Mouse (Mus musculus) liver, postnatal 0 days (tissue): Measurements from ENCODE around the gene Tnik. TPM values are rescaled to one million over a fixed set of nuclear protein-coding genes. Genes with fewer than 3 reads are reported as not detected.

Experiments used
- ATAC-seq: fragments of 200-750 bp; cut with Nextera tagmentation; 2 replicates; pipeline ENCODE4 v1.8.0; 2017; ENCODE audit warnings: mild to moderate bottlenecking, moderate library complexity
- DNase-seq: peaks from one replicate; pipeline ENCODE4 v3.0.0-alpha.2; 2016
- H3K27ac ChIP-seq: fragments of 300-500 bp; sonication (generic); 2 replicates; pipeline ENCODE4 v1.5.1; 2014; ENCODE audit warnings: antibody characterized with exemption, moderate library complexity, mild to moderate bottlenecking, low read depth
- H3K27me3 ChIP-seq: fragments of 300-500 bp; sonication (generic); 2 replicates; pipeline ENCODE4 v1.6.1; 2014; ENCODE audit warnings: low read length, control low read depth, mixed read lengths; ENCODE audit not compliant: insufficient read depth
- H3K36me3 ChIP-seq: fragments of 300-500 bp; sonication (generic); replicated peaks from 2 replicates; pipeline ENCODE4 v1.6.1; 2014; ENCODE audit warnings: mild to moderate bottlenecking, control low read depth, low read length, moderate library complexity, mixed read lengths; ENCODE audit not compliant: insufficient read depth
- H3K4me1 ChIP-seq: fragments of 300-500 bp; sonication (generic); 2 replicates; pipeline ENCODE4 v1.6.1; 2014; ENCODE audit warnings: antibody characterized with exemption, mild to moderate bottlenecking, control low read depth; ENCODE audit not compliant: insufficient read depth
- H3K4me2 ChIP-seq: fragments of 300-500 bp; sonication (generic); 2 replicates; pipeline ENCODE4 v1.6.1; 2014; ENCODE audit warnings: low read depth, mild to moderate bottlenecking, low read length, moderate library complexity, mixed read lengths
- H3K4me3 ChIP-seq: fragments of 300-500 bp; sonication (generic); 2 replicates; pipeline ENCODE4 v1.5.1; 2014; ENCODE audit warnings: low read depth, low read length
- H3K9ac ChIP-seq: fragments of 300-500 bp; sonication (generic); replicated peaks from 2 replicates; pipeline ENCODE4 v1.6.1; 2014; ENCODE audit warnings: mild to moderate bottlenecking, moderate library complexity
- H3K9me3 ChIP-seq: fragments of 300-500 bp; sonication (generic); 2 replicates; pipeline ENCODE4 v1.6.1; 2016; ENCODE audit warnings: mild to moderate bottlenecking, control low read depth, low read length, mixed read lengths
- CTCF ChIP-seq: sonication (generic); IDR thresholded peaks from 2 replicates; pipeline ENCODE4 v1.5.1; 2016; ENCODE audit warnings: antibody characterized with exemption, low read depth
- EP300 ChIP-seq: IDR thresholded peaks from 2 replicates; pipeline ENCODE4 v1.6.1; 2016; ENCODE audit warnings: antibody characterized with exemption, low read depth, mild to moderate bottlenecking
- WGBS: fragments of 180-500 bp; shearing (Covaris S2); extraction: QIAGEN DNeasy Blood & Tissue Kit; methylation state at CpG from one replicate; pipeline ENCODE4 v1.1.7; 2014; ENCODE audit not compliant: insufficient replicate concordance; 5-methylcytosine and 5-hydroxymethylcytosine counted together
- polyA plus RNA-seq: library from polyadenylated mRNA; unstranded; fragments of >200 nt; fragmentation: Nextera tagmentation; extraction: Ambion mirVana; gene quantifications from 2 replicates; pipeline ENCODE4 v1.2.1, GENCODE M21; 2015

The Tnik gene
- polyA plus RNA-seq, 1 experiment from 2014 or later, result 1.0 TPM

DNA sequence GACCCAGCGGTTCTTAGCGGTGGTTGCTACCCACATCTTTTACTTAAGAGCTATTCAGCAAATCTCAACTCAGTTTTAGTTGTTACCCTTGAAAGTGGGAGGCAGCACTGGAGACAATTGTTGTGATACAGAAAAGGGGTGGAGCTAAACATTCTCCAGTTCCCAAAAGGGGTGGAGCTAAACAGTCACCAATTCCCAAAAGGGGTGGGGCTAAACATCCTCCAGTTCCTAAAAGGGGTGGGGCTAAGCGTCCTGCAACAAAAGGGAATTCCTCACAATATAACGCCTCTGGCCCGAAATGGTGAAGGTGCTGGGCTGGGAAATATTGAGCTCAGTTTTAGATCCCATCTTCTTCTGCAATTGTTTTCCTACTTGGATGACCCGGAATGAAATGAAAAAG lies 363.8 kb downstream of the Tnik start:
- WGBS, result 88% methylated on average over 6 of the region's 6 CpGs
- ATAC-seq, result no peak
- no peak overlapping the region for H3K9ac ChIP-seq
- no peak for DNase-seq
- H3K36me3 ChIP-seq, result no peaks in the 10 kb centered on the region
- H3K4me1 ChIP-seq, result no peaks in the 10 kb centered on the region
- H3K4me2 ChIP-seq, result no peak overlapping the region
- no peak overlapping the region for H3K4me3 ChIP-seq
- H3K9me3 ChIP-seq, result no peaks in the 10 kb centered on the region
- TF ChIP-seq CTCF (no peak), EP300 (no peak)
- no peaks in the 10 kb centered on the region for H3K27me3 ChIP-seq
- no peak overlapping the region for H3K27ac ChIP-seq

GRCm38 (mm10) chr3:28636778-28637177 lies 373.8 kb downstream of the Tnik start:
- H3K27ac ChIP-seq, result no peak overlapping the region
- H3K27me3 ChIP-seq, result no peaks in the 10 kb centered on the region
- ATAC-seq (no peak), DNase-seq (no peak)
- H3K9me3 ChIP-seq, result no peaks in the 10 kb centered on the region
- no peak overlapping the region for H3K4me2 ChIP-seq
- 81% methylated on average over 4 of the region's 4 CpGs for WGBS
- no peak overlapping the region for H3K9ac ChIP-seq
- H3K36me3 ChIP-seq, result no peaks in the 10 kb centered on the region
- TF ChIP-seq EP300, result no peak
- no peak for TF ChIP-seq CTCF
- no peak overlapping the region for H3K4me3 ChIP-seq
- H3K4me1 ChIP-seq, result no peaks in the 10 kb centered on the region

- WGBS, result 71% methylated on average over 2 of the region's 2 CpGs
- TF ChIP-seq EP300 (no peak), CTCF (no peak)
- Histone ChIP-seq H3K4me3 (no peak overlapping the region), H3K4me1 (no peaks in the 10 kb centered on the region), H3K27ac (no peak overlapping the region), H3K4me2 (no peak overlapping the region), H3K27me3 (no peaks in the 10 kb centered on the region), H3K9ac (no peak overlapping the region), H3K36me3 (no peaks in the 10 kb centered on the region), H3K9me3 (no peaks in the 10 kb centered on the region)
- ATAC-seq (no peak), DNase-seq (no peak)
These were observed 375.9 kb downstream of the Tnik start for GRCm38 (mm10) chr3:28638957-28639356.

- TF ChIP-seq CTCF (no peak), EP300 (no peak)
- Histone ChIP-seq H3K4me1 (no peaks in the 10 kb centered on the region), H3K9me3 (no peaks in the 10 kb centered on the region), H3K9ac (no peak overlapping the region), H3K27ac (no peak overlapping the region), H3K4me2 (no peak overlapping the region), H3K4me3 (no peak overlapping the region), H3K36me3 (no peaks in the 10 kb centered on the region), H3K27me3 (no peaks in the 10 kb centered on the region)
- 78% methylated on average over 9 of the region's 9 CpGs for WGBS
- DNase-seq (no peak), ATAC-seq (no peak)
These were observed 380.4 kb downstream of the Tnik start for GRCm38 (mm10) chr3:28643252-28643947.

- 77% methylated on average over 3 of the region's 3 CpGs for WGBS
- Histone ChIP-seq H3K9me3 (no peaks in the 10 kb centered on the region), H3K4me1 (no peaks in the 10 kb centered on the region), H3K9ac (no peak overlapping the region), H3K36me3 (no peaks in the 10 kb centered on the region), H3K27ac (no peak overlapping the region), H3K4me2 (no peak overlapping the region), H3K4me3 (no peak overlapping the region), H3K27me3 (no peaks in the 10 kb centered on the region)
- DNase-seq, result no peak
- TF ChIP-seq CTCF, result no peak
- no peak for TF ChIP-seq EP300
- ATAC-seq, result no peak
These were observed 389.6 kb downstream of the Tnik start for GRCm38 (mm10) chr3:28652574-28652973.

DNA sequence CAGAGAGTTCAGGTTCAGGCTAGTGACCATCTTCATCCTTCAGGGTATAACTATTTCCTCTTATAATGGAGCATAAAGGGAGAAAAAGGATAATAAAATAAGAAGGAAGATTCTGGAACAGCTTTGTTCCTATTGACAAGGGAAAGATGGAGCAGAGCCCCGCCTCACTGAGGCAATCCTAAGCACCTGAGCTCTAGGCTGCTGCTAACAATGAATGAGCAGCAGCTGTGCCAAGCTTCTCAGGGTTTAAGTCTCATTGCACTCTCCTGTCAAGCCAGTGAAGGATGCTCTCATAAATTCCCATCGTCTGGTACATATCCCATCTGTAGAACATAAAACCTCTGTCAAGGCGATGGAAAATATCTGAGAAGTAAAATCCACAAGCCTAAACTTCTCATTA lies 390.0 kb downstream of the Tnik start:
- TF ChIP-seq EP300 (no peak), CTCF (no peak)
- no peak for ATAC-seq
- Histone ChIP-seq H3K36me3 (no peaks in the 10 kb centered on the region), H3K4me1 (no peaks in the 10 kb centered on the region), H3K27me3 (no peaks in the 10 kb centered on the region), H3K9me3 (no peaks in the 10 kb centered on the region), H3K4me2 (no peak overlapping the region), H3K27ac (no peak overlapping the region), H3K9ac (no peak overlapping the region), H3K4me3 (no peak overlapping the region)
- 74% methylated on average over 3 of the region's 3 CpGs for WGBS
- DNase-seq, result no peak

- H3K4me2 ChIP-seq, result no peak overlapping the region
- H3K4me1 ChIP-seq, result no peaks in the 10 kb centered on the region
- DNase-seq, result no peak
- no peak overlapping the region for H3K4me3 ChIP-seq
- no peak for ATAC-seq
- H3K27me3 ChIP-seq, result no peaks in the 10 kb centered on the region
- no peak overlapping the region for H3K9ac ChIP-seq
- H3K27ac ChIP-seq, result no peak overlapping the region
- no peaks in the 10 kb centered on the region for H3K9me3 ChIP-seq
- H3K36me3 ChIP-seq, result no peaks in the 10 kb centered on the region
- TF ChIP-seq CTCF, result no peak
These were observed 391.7 kb downstream of the Tnik start for GRCm38 (mm10) chr3:28654740-28655139.
